Mouse (Mus musculus) neural tube, embryonic 15.5 days (tissue): ENCODE measurements around the gene Mzf1. TPM values are rescaled to one million over a fixed set of nuclear protein-coding genes. Genes with fewer than 3 reads are reported as not detected.
"Not testable (repeated sequence)": the region's sequence is repeated elsewhere in the genome, so short reads cannot be mapped to it uniquely, and the experiment has no call there.

Source experiments
- ATAC-seq: fragments of 200-750 bp; cut with Nextera tagmentation; 2 replicates; pipeline ENCODE4 v1.8.0; 2017; ENCODE audit warnings: mild to moderate bottlenecking, moderate TSS enrichment, moderate library complexity; ENCODE audit not compliant: low FRiP score
- H3K27ac ChIP-seq: fragments of 300-500 bp; sonication (generic); replicated peaks from 2 replicates; pipeline ENCODE4 v1.5.1; 2015; ENCODE audit warnings: mild to moderate bottlenecking, inconsistent platforms
- H3K27me3 ChIP-seq: fragments of 300-500 bp; sonication (generic); replicated peaks from 2 replicates; pipeline ENCODE4 v1.6.1; 2015; ENCODE audit warnings: inconsistent platforms
- H3K36me3 ChIP-seq: fragments of 300-500 bp; sonication (generic); 2 replicates; pipeline ENCODE4 v1.6.1; 2015; ENCODE audit warnings: inconsistent platforms
- H3K4me1 ChIP-seq: fragments of 300-500 bp; sonication (generic); 2 replicates; pipeline ENCODE4 v1.6.1; 2015; ENCODE audit warnings: inconsistent platforms
- H3K4me2 ChIP-seq: fragments of 300-500 bp; sonication (generic); 2 replicates; pipeline ENCODE4 v1.6.1; 2015; ENCODE audit warnings: inconsistent platforms, mild to moderate bottlenecking, moderate library complexity
- H3K4me3 ChIP-seq: fragments of 300-500 bp; sonication (generic); replicated peaks from 2 replicates; pipeline ENCODE4 v1.5.1; 2015; ENCODE audit warnings: mild to moderate bottlenecking, inconsistent platforms
- H3K9ac ChIP-seq: fragments of 300-500 bp; sonication (generic); replicated peaks from 2 replicates; pipeline ENCODE4 v1.6.1; 2015; ENCODE audit warnings: mild to moderate bottlenecking, inconsistent platforms
- H3K9me3 ChIP-seq: fragments of 300-500 bp; sonication (generic); replicated peaks from 2 replicates; pipeline ENCODE4 v1.6.1; 2016; ENCODE audit warnings: inconsistent platforms
- WGBS: fragments of 180-500 bp; shearing (Covaris S2); methylation state at CpG from one replicate; pipeline ENCODE4 v1.1.7; 2015; ENCODE audit warnings: mixed read lengths; 5-methylcytosine and 5-hydroxymethylcytosine counted together
- polyA plus RNA-seq: library from polyadenylated mRNA; unstranded; fragments of >200 nt; fragmentation: Nextera tagmentation; extraction: Ambion mirVana; gene quantifications from 2 replicates; pipeline ENCODE4 v1.2.1, GENCODE M21; 2015

Mzf1 gene
- 7.7 and 8.8 TPM in 2 replicates for polyA plus RNA-seq

DNA sequence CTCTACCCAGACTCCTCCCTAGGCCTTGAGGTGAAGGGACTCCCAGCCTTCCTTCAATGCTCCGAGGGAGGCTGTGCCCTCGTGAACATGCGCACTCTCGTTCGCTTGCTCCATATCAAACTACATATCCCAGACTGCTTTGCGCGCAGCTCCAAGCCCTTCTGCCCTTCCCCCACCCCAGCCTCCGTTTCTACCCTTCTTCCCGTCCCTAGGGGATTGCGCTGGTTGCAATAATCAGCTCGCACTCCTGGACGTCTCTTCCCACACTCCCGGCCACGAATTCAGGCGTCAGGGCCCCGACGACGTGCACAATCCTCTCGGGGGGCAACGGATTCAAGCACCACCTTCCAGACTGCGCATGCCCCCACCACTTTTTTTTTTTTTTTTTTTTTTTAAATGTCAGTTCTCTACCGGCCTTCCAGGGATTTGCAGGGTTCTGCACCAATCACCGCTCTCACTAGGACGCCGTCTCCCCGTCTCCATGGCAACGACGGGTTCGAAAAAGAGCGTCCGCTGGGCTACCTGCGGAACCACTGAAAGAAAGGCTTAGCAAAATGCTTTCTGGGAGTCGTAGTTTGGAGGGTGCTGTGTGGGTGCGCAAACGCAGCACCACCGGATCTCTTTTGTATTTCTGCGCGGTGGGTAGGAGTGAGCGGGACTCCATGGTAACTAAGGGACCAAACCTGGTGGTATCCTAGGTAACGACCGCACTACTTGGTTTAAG lies at the start of gene Mzf1:
Mzf1 (minus strand) TSS at position 478 of the 724 bp plus-strand sequence.
- under 1% methylated on average over 41 of the region's 41 CpGs for WGBS
- peak within 1 kb of the TSS; percentile 97 for H3K27ac ChIP-seq
- no peaks in the 10 kb centered on the region for H3K27me3 ChIP-seq
- H3K36me3 ChIP-seq: peaks cover 3% of the 10 kb centered on the region; the same call in 1 of the 2 replicates
- ATAC-seq: peak; percentile 95
- peak within 1 kb of the TSS; percentile 65 for H3K9ac ChIP-seq
- peak within 1 kb of the TSS; percentile 65 for H3K4me2 ChIP-seq
- peaks cover 12% of the 10 kb centered on the region for H3K4me1 ChIP-seq
- peak within 1 kb of the TSS; percentile 62 for H3K4me3 ChIP-seq
- H3K9me3 ChIP-seq: no peaks in the 10 kb centered on the region

DNA sequence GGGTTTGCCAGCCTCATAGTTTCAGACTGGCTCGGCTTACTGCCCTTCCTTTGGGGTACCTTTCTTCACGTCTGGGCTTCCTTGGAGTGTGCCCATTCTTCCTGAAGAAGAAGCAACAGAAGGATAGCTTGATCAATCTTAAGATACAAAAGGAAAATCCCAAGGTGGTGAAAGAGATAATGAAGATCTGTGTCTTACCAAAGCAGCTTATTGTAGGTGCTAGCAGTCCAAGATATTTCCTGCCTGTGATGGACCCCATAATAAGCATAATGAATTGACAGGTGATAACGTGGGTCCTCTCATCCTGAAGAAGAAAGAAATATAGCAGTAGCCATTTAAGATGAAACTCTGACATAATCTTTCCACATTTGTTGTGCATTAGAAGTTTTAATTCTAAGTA lies 40.5 kb upstream of the Mzf1 start, which contains the start of gene Vmn1r85:
Vmn1r85 (minus strand) TSS at position 101 of the 400 bp plus-strand sequence.
- Histone ChIP-seq H3K9ac (no peak within 1 kb of the TSS), H3K27ac (no peak within 1 kb of the TSS), H3K4me1 (no peaks in the 10 kb centered on the region), H3K4me2 (no peak within 1 kb of the TSS), H3K9me3 (no peaks in the 10 kb centered on the region), H3K4me3 (no peak within 1 kb of the TSS), H3K36me3 (no peaks in the 10 kb centered on the region), H3K27me3 (no peaks in the 10 kb centered on the region)
- ATAC-seq: no peak
- WGBS: 64% methylated on average over 3 of the region's 3 CpGs

DNA sequence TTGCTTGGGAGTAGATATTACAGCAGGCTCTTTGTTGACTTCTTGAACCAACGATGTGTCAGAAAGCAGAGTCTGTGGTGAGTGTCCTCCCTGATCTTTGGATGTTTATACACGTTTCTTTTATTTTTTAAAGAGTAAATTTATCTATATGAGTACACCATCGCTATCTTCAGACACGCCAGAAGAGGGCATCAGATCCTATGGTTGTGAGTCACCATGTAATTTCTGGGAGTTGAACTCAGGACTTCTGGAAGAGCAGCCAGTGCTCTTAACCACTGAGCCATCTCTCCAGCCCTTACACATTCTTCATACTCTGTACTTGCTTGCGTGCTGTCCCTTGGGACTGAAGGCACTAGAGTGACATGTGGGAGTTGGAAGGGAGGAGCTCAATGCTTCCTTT lies 17.7 kb upstream of the Mzf1 start:
- 65% methylated on average over 5 of the region's 5 CpGs for WGBS
- no peak for ATAC-seq

DNA sequence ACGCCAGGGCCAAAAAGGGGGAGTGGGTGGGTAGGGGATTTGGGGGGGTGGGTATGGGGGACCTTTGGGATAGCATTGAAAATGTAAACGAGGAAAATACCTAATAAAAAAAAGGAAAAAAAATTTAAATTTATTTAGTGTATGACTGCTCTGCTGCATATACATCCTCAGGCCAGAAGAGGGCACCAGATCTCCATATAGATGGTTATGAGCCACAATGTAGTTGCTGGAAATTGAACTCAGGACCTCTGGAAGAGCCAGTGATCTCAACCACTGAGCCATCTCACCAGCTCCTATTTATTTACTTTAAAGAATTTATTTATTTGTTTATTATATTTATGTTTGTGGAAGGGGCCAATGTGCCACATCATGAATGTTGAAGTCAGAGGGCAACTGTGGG lies 8.8 kb upstream of the Mzf1 start:
- WGBS: 35% methylated on average over 2 of the region's 2 CpGs

More for the DNA sequence above, 17.7 kb upstream of the Mzf1 start:
- Histone ChIP-seq H3K4me3 (no peak overlapping the region), H3K9ac (no peak overlapping the region), H3K9me3 (no peaks in the 10 kb centered on the region), H3K27ac (no peak overlapping the region), H3K36me3 (no peaks in the 10 kb centered on the region), H3K27me3 (no peaks in the 10 kb centered on the region), H3K4me2 (no peak overlapping the region), H3K4me1 (no peaks in the 10 kb centered on the region)

DNA sequence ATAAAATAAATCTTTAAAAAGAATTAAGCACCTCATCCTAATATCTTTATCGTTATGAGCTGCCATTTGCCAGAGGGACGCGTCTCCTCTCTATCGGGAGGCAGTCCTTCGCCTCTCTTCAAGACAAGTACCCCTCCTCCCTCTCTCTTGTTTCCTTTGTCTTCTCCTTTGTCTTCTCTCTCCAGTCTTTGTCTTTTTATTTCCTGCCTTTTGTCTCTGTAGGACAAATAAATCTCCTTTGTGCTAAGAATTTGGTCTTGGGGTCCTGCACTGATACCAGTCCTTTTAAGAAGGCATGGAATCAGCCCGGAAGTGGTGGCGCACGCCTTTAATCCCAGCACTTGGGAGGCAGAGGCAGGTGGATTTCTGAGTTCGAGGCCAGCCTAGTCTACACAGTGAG lies 5.0 kb upstream of the Mzf1 start:
- ATAC-seq: no peak
- H3K27me3 ChIP-seq: no peaks in the 10 kb centered on the region
- no peak overlapping the region for H3K4me3 ChIP-seq
- no peaks in the 10 kb centered on the region for H3K9me3 ChIP-seq
- no peak overlapping the region for H3K4me2 ChIP-seq
- no peak overlapping the region for H3K9ac ChIP-seq
- no peaks in the 10 kb centered on the region for H3K36me3 ChIP-seq
- 85% methylated on average over 9 of the region's 9 CpGs for WGBS
- H3K27ac ChIP-seq: no peak overlapping the region
- peaks cover 5% of the 10 kb centered on the region; the same call in 1 of the 2 replicates for H3K4me1 ChIP-seq

More for the DNA sequence above, 8.8 kb upstream of the Mzf1 start:
- not testable (repeated sequence) for H3K9ac ChIP-seq, H3K4me3 ChIP-seq, H3K9me3 ChIP-seq, H3K36me3 ChIP-seq, H3K4me1 ChIP-seq, H3K4me2 ChIP-seq, ATAC-seq, H3K27ac ChIP-seq, H3K27me3 ChIP-seq

DNA sequence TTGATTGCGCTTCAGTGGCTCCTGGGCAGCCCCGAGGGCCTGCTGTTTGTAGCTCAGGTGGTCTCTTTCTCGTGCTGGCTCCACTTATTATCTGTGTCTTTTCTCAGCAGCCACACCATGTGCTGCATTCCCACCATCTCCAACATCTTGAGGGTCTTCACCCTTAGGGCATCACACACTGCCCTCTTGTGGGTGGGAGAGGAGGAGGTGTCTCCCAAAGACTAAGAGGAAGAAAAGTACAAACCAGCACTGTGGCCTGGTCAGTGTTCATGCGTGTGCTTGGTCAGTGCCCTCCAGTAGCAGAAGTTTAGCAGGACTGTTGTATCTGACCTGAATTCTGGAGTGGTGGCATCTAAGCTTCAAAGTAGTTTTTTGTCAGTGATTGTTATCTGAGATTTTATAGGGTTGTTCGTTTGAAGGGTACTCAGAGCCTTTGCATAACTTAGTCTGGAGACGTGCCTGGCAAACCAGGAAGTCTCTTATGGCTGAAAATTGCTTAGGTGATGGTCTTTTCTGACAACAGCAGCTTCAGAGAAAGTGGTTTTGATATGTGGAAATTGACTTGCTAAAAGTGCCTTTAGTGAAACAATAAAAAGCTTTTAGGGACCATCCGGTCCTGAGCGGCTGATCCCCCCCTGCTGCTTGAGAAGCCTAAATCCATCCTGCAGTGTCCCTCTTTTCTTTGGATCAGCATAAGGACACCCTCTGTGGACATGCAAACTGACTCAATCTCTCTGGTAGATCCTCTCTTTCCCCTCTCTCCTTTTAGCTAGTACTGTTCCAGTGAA lies 2.5 kb upstream of the Mzf1 start:
- Histone ChIP-seq H3K36me3 (no peaks in the 10 kb centered on the region), H3K4me2 (no peak overlapping the region), H3K9me3 (no peaks in the 10 kb centered on the region), H3K4me1 (peaks cover 12% of the 10 kb centered on the region), H3K27ac (no peak overlapping the region), H3K27me3 (no peaks in the 10 kb centered on the region), H3K4me3 (no peak overlapping the region), H3K9ac (no peak overlapping the region)
- no peak for ATAC-seq
- 59% methylated on average over 8 of the region's 8 CpGs for WGBS

DNA sequence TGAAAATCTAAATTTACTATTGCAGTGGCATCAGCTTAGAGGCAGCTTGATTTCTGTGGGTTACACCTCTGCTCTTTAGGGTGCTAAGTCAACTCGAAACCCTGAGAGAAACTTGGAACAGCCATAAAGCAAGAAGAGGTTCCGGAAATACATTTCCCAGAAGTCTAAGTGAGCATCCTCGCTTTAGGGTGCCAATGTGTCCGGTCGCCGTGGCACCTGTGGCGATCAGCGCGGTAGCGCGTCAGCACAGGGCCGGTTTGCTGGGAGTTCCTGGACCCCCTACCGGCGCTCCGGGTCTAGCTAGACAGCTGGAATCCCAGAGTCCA lies 640 bp downstream of the Mzf1 start:
- peaks cover 12% of the 10 kb centered on the region for H3K4me1 ChIP-seq
- H3K4me3 ChIP-seq: peak overlapping the region; percentile 62
- no peaks in the 10 kb centered on the region for H3K27me3 ChIP-seq
- H3K27ac ChIP-seq: peak overlapping the region; percentile 97
- no peak for ATAC-seq
- peak overlapping the region; percentile 65 for H3K4me2 ChIP-seq
- H3K9ac ChIP-seq: peak overlapping the region; percentile 63
- peaks cover 3% of the 10 kb centered on the region; the same call in 1 of the 2 replicates for H3K36me3 ChIP-seq
- no peaks in the 10 kb centered on the region for H3K9me3 ChIP-seq
- under 1% methylated on average over 15 of the region's 15 CpGs for WGBS

DNA sequence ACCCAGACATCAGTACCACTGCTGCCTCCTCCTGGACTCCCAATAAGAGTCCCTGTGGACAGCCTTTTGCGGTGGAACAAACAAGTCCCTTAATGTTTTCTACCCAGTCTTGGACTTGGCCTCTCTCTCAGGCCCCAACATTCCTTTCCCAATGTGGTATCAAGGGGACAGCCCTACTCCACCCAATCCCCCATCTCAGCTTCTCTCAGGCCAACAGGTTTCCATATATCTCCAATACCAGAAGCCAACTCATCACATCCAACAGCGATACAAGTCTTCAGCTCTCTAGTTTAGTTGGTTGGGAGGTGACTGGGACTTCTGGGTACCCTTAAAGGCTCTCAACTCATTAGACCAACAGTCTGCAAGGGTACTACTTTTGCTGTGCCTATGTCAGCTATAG lies 1.1 kb downstream of the Mzf1 start:
- WGBS: 93% methylated on average over 2 of the region's 2 CpGs
- Histone ChIP-seq H3K9ac (peak overlapping the region; percentile 63), H3K4me3 (peak overlapping the region; percentile 62), H3K4me2 (peak overlapping the region; percentile 65), H3K27me3 (no peaks in the 10 kb centered on the region), H3K27ac (peak overlapping the region; percentile 97), H3K4me1 (peaks cover 12% of the 10 kb centered on the region), H3K36me3 (peaks cover 3% of the 10 kb centered on the region; the same call in 1 of the 2 replicates), H3K9me3 (no peaks in the 10 kb centered on the region)
- no peak for ATAC-seq

DNA sequence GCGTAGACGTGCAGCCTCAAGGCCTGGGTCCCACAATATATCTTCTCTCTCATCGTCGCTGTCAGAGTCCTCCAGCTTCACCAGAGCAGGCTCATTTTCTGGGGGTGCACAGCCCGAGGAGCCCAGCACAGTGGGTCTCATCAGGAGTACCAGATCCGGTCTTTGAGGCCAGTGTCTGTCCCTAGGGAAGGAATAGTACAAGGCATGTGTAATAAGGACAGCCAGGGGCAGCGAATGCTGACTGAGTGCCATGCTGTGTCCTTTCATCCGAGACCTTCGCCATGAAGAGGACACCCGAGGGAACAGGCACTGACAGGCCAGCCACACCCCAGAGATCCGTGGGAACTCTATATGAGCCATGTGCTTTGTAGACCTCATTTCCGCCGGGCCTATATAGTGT lies 1.6 kb downstream of the Mzf1 start:
- peaks cover 3% of the 10 kb centered on the region; the same call in 1 of the 2 replicates for H3K36me3 ChIP-seq
- H3K4me2 ChIP-seq: 0 out of 2 replicates have a peak overlapping the region, but pooled peaks have one; percentile 65
- 90% methylated on average over 13 of the region's 13 CpGs for WGBS
- H3K9ac ChIP-seq: no peak overlapping the region
- ATAC-seq: no peak
- no peak overlapping the region for H3K27ac ChIP-seq
- no peak overlapping the region for H3K4me3 ChIP-seq
- no peaks in the 10 kb centered on the region for H3K9me3 ChIP-seq
- H3K4me1 ChIP-seq: peaks cover 12% of the 10 kb centered on the region
- no peaks in the 10 kb centered on the region for H3K27me3 ChIP-seq

DNA sequence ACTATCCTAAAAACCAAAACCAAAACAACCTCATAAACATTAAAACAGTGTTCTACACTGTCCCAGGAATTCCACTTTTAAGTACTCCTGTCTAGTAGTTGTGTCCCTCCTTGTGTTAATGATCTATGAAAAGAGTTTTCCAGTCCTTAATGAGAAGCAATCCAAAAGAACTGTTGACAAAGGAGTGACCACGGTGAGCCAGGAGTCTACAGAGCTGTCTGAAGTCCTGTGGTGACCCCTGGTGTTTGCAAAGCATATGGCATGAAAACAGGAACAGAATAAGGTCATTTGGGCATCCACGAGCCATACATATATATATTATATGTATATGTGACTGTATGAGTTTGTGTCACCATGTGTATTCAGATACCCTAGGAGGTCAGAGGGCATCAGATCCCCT lies 8.5 kb downstream of the Mzf1 start:
- WGBS: 17% methylated on average over 2 of the region's 2 CpGs

DNA sequence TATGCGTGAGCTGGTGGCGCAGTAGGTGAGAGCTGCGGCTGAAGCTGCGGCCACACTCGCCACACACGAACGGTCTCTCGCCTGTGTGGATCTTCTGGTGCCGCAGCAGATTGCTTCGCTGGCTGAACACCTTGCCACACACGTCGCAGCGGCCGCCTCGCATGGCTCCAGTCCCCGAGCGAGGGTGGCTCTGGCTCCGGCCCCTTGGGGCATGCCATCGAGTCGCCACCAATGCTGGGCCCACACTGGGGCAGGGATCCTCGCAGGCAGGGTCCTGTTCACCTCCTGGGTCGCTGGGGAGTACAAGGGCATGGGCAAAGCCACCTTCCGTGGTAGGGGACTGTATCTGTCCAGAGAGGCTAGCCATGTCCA lies 10.3 kb downstream of the Mzf1 start:
- Histone ChIP-seq H3K9me3 (no peaks in the 10 kb centered on the region), H3K27ac (peak overlapping the region; percentile 81), H3K4me2 (peak overlapping the region; percentile 97), H3K9ac (peak overlapping the region; percentile 67), H3K36me3 (no peaks in the 10 kb centered on the region), H3K4me1 (peaks cover 22% of the 10 kb centered on the region), H3K27me3 (peaks cover 50% of the 10 kb centered on the region), H3K4me3 (peak overlapping the region; percentile 53)
- WGBS: 2% methylated on average over 23 of the region's 23 CpGs
- ATAC-seq: peak; percentile 46

More for the DNA sequence above, 8.5 kb downstream of the Mzf1 start:
- H3K27me3 ChIP-seq: peaks cover 42% of the 10 kb centered on the region
- H3K9ac ChIP-seq: no peak overlapping the region
- no peak overlapping the region for H3K4me3 ChIP-seq
- H3K4me1 ChIP-seq: peaks cover 18% of the 10 kb centered on the region
- peaks cover 3% of the 10 kb centered on the region; the same call in 1 of the 2 replicates for H3K36me3 ChIP-seq
- no peaks in the 10 kb centered on the region for H3K9me3 ChIP-seq
- no peak overlapping the region for H3K4me2 ChIP-seq
- peak; percentile 11; the same call in 1 of the 2 replicates for ATAC-seq
- no peak overlapping the region for H3K27ac ChIP-seq
